In the genomic region with DNA sequence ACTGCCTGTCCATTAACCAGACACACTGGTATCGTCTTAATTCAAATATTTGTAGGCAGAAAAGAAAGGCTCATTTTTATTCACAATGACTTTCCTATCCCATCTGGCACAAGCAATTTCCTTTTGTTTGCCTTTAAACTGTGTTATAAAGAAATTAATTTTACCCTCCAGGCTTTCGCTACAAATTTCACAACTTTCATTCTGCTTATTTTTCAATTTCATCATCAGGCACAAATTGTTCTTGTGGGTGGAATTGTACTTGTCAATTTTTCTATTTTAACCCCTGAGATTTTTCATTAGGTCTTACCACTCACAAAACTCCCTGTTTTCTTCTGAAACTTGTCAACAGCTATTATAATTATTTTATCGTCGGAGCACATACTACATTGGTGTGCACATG, we compare ENCODE assay signal across 23 mouse cellular contexts.
DNase-seq lines count a peak whose midpoint lies in the region; TF ChIP-seq lines count a peak whose summit lies in the region.
"Had no signal": no experiment of that assay in that cellular context is flagged by ENCODE, and none has a peak within 500 bp of the region (broad histone marks: within the 10 kb centered on the region; RNA-seq: fewer than 3 reads in every experiment).

No protein-coding gene starts in this region.

- no peak for TF ChIP-seq CTCF in layer of hippocampus, adult 2 months (conservative IDR thresholded peaks at IDR 0.05)

- intact Hi-C loops in left cerebral cortex, postnatal 25 days (cut with DNase I), result no loop called here
- intact Hi-C loops in heart, postnatal 36 days (cut with DNase I), result no loop called here

- H3K27ac ChIP-seq in layer of hippocampus, adult 2 months, result peak overlapping the region; percentile 91
- H3K27ac ChIP-seq: embryonic facial prominence, embryonic 13.5 days; embryonic facial prominence, embryonic 15.5 days; forebrain, embryonic 13.5 days; forebrain, embryonic 15.5 days had no signal

- no peak overlapping the region for H3K4me3 ChIP-seq in layer of hippocampus, adult 2 months
- H3K4me3 ChIP-seq: embryonic facial prominence, embryonic 13.5 days; embryonic facial prominence, embryonic 15.5 days; erythroblast, embryonic 14.5 days; forebrain, embryonic 13.5 days; forebrain, embryonic 15.5 days had no signal

- peak in 1 of 2 experiments; percentile 41 for DNase-seq in layer of hippocampus, adult 2 months (ENCODE audit: low spot score in 2 of 2)
- DNase-seq in layer of hippocampus, adult 11-12 months (ENCODE audit: low spot score), result no peak
- peak; percentile 29 for DNase-seq in brain, adult 2 months (ENCODE audit: low read depth, low spot score)
- DNase-seq in gonadal fat pad, adult 2 months (ENCODE audit: low read depth), result peak; percentile 17
- no peak for DNase-seq in left cerebral cortex, postnatal 25 days (ENCODE audit: low spot score in 2 of 2)
- no peak for DNase-seq in heart, postnatal 36 days
- DNase-seq: adrenal gland, adult 8-10 months; adrenal gland, postnatal 14 days; adrenal gland, postnatal 36 days; B cell, adult 2 months; cerebellum, adult 11 months; cerebellum, adult 18-20 months; cerebellum, adult 8-10 months; cerebellum, adult 9-11 months; cerebellum, postnatal 14 days; cerebellum, postnatal 36 days; embryo, embryonic 11 days; forebrain, postnatal 0 days had no signal

Comparison
In these comparisons a context has a peak if more than half of its experiments do, and no peak if none do; other contexts are left out.
1. DNase-seq: peak in brain, adult 2 months (single experiment) and gonadal fat pad, adult 2 months (single experiment); none in layer of hippocampus, adult 11-12 months (single experiment), left cerebral cortex, postnatal 25 days (0 of 2) and heart, postnatal 36 days (0 of 2).